Mouse (Mus musculus): ENCODE data around the gene Slit1. TPM values are rescaled to one million over a fixed set of nuclear protein-coding genes. Genes with fewer than 3 reads are reported as not detected.

The Slit1 gene
- polyA plus RNA-seq, 1 experiment = 0.80 TPM

GRCm38 (mm10) chr19:41663506-41664242, 79.8 kb downstream of the Slit1 start:
- H3K79me2 ChIP-seq (ENCODE audit: control insufficient read depth, insufficient read depth) = no peaks in the 10 kb centered on the region
- no peak for TF ChIP-seq MYOG (IDR thresholded peaks at IDR 0.05; ENCODE audit: control insufficient read depth in 1 of 3, insufficient read depth in 1 of 3, insufficient read length in 2 of 3, low read depth in 2 of 3)
- peak; percentile 5 for TF ChIP-seq USF1 (IDR thresholded peaks at IDR 0.05; ENCODE audit: low read depth)
- TF ChIP-seq MYOD1 (IDR thresholded peaks at IDR 0.05; ENCODE audit: control insufficient read depth in 1 of 3, insufficient read length in 2 of 3, low read depth in 2 of 3) = no peak
- no peak overlapping the region for H3ac ChIP-seq (ENCODE audit: control insufficient read depth, insufficient read length)
- peaks cover 33% of the 10 kb centered on the region for H3K27me3 ChIP-seq (ENCODE audit: control insufficient read depth, insufficient read depth, insufficient read length)
- H3K4me3 ChIP-seq = no peak overlapping the region
- no peak overlapping the region for H3K4me2 ChIP-seq (ENCODE audit: low read depth)
- H3K36me3 ChIP-seq (ENCODE audit: control insufficient read depth, insufficient read depth) = no peaks in the 10 kb centered on the region

GRCm38 (mm10) chr19:41661466-41661865, 82.0 kb downstream of the Slit1 start:
- Histone ChIP-seq H3K36me3 (ENCODE audit: control insufficient read depth, insufficient read depth) (no peaks in the 10 kb centered on the region), H3K79me2 (ENCODE audit: control insufficient read depth, insufficient read depth) (no peaks in the 10 kb centered on the region), H3K4me2 (ENCODE audit: low read depth) (no peak overlapping the region), H3K27me3 (ENCODE audit: control insufficient read depth, insufficient read depth, insufficient read length) (peaks cover 55% of the 10 kb centered on the region), H3ac (ENCODE audit: control insufficient read depth, insufficient read length) (no peak overlapping the region), H3K4me3 (no peak overlapping the region)
- no peak for TF ChIP-seq TCF3 (IDR thresholded peaks at IDR 0.05; ENCODE audit: insufficient read length, low read depth)
- no peak for TF ChIP-seq USF1 (IDR thresholded peaks at IDR 0.05; ENCODE audit: low read depth)
- TF ChIP-seq POLR2A (IDR thresholded peaks at IDR 0.05; ENCODE audit: insufficient read length, low read depth) = no peak

DNA sequence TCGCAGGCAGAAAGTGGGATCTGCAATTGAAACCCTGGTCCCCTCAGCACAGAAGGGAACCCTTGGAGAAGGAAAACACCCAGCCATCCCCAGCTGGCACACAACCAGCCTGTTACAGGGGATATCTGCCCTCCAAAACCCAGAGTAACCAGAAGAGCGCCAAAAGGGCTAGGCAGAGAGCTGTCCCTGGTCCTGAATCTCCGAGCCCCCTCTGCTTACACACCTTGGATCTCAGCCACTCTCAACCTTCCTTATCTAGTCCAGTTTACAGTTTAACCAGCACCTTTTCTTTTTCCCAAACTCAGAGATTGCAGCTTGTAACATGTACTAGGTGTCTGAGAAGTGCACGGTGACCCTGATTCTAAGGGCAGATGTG, 82.5 kb downstream of the Slit1 start:
- H3ac ChIP-seq (ENCODE audit: control insufficient read depth, insufficient read length) = no peak overlapping the region
- no peak overlapping the region for H3K4me2 ChIP-seq (ENCODE audit: low read depth)
- H3K79me2 ChIP-seq (ENCODE audit: control insufficient read depth, insufficient read depth) = no peaks in the 10 kb centered on the region
- no peaks in the 10 kb centered on the region for H3K36me3 ChIP-seq (ENCODE audit: control insufficient read depth, insufficient read depth)
- H3K27me3 ChIP-seq (ENCODE audit: control insufficient read depth, insufficient read depth, insufficient read length) = peaks cover 54% of the 10 kb centered on the region
- H3K4me3 ChIP-seq = no peak overlapping the region
- no peak for TF ChIP-seq MAX (IDR thresholded peaks at IDR 0.05; ENCODE audit: low read depth)
- TF ChIP-seq REST (IDR thresholded peaks at IDR 0.05; ENCODE audit: insufficient read depth, insufficient read length) = peak; percentile 93
- no peak for TF ChIP-seq USF1 (IDR thresholded peaks at IDR 0.05; ENCODE audit: low read depth)

DNA sequence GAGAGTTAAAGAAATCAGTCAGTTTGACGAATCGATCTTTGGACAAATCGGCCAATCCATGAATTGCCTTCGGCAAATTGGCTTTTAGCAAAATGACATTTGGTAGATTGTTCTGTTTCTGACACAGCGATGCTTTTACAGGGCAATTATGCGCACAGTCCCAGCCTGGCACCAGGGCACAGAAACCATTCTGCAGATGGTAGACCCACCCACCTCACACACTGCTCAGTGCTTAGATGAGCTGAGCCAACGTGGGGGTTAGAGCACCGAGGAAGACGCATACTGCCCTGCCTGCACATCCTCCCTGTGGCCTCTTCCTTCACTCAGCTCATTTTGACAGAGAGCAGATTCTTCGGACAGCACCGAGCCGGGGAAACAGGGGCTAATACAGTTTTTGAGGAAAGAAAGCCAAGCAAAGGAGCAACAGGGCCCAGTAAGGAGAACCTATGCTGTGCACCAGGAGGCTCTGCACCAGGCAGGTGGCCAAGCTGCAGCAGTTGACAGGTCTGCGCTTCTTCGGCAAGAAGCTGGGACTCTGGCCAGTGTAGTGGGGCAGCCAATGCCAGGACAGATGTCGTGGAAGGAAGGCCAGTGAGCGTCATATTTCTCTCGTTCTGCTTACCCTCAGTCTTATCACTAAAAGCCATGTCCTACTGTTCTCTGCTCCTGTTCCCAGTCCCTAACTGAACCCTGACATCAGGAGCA, 83.0 kb downstream of the Slit1 start:
- no peak overlapping the region for H3ac ChIP-seq (ENCODE audit: control insufficient read depth, insufficient read length)

DNA sequence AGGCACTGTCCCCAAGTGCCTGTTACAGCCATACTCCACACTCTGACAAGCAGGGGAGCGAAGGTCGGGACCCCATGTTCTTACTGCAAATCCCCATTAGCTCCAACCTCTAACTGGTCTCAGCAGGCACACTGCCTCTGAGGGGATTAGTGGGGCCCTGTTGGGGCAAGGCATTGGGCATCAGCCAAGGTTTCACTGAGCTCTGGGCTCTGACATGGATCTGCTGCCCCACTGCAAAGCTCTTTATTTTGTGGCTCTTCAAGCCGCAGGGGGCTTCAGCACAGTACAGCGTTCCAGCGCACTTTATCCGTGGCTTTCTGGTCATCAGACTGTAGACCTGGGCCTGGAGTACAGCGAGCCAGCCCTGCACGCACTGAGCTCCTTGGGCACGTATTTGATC, 86.0 kb downstream of the Slit1 start:
- no peak overlapping the region for H3ac ChIP-seq (ENCODE audit: control insufficient read depth, insufficient read length)
- no peak overlapping the region for H3K4me2 ChIP-seq (ENCODE audit: low read depth)
- H3K4me3 ChIP-seq = no peak overlapping the region
- no peaks in the 10 kb centered on the region for H3K79me2 ChIP-seq (ENCODE audit: control insufficient read depth, insufficient read depth)
- TF ChIP-seq REST (IDR thresholded peaks at IDR 0.05; ENCODE audit: insufficient read depth, insufficient read length) = no peak
- no peak for TF ChIP-seq MAX (IDR thresholded peaks at IDR 0.05; ENCODE audit: low read depth)
- TF ChIP-seq MYOG (IDR thresholded peaks at IDR 0.05; ENCODE audit: control insufficient read depth in 1 of 3, insufficient read depth in 1 of 3, insufficient read length in 2 of 3, low read depth in 2 of 3) = no peak
- peaks cover 45% of the 10 kb centered on the region for H3K27me3 ChIP-seq (ENCODE audit: control insufficient read depth, insufficient read depth, insufficient read length)
- H3K36me3 ChIP-seq (ENCODE audit: control insufficient read depth, insufficient read depth) = no peaks in the 10 kb centered on the region

More for the DNA sequence above, 83.0 kb downstream of the Slit1 start:
- Histone ChIP-seq H3K4me2 (ENCODE audit: low read depth) (no peak overlapping the region), H3K4me3 (no peak overlapping the region), H3K27me3 (ENCODE audit: control insufficient read depth, insufficient read depth, insufficient read length) (peaks cover 53% of the 10 kb centered on the region), H3K79me2 (ENCODE audit: control insufficient read depth, insufficient read depth) (no peaks in the 10 kb centered on the region), H3K36me3 (ENCODE audit: control insufficient read depth, insufficient read depth) (no peaks in the 10 kb centered on the region)
- TF ChIP-seq POLR2AphosphoS2 (IDR thresholded peaks at IDR 0.05; ENCODE audit: insufficient read length, low read depth) (no peak), TCF3 (IDR thresholded peaks at IDR 0.05; ENCODE audit: insufficient read length, low read depth) (no peak), E2F4 (IDR thresholded peaks at IDR 0.05; ENCODE audit: insufficient read depth) (no peak)

DNA sequence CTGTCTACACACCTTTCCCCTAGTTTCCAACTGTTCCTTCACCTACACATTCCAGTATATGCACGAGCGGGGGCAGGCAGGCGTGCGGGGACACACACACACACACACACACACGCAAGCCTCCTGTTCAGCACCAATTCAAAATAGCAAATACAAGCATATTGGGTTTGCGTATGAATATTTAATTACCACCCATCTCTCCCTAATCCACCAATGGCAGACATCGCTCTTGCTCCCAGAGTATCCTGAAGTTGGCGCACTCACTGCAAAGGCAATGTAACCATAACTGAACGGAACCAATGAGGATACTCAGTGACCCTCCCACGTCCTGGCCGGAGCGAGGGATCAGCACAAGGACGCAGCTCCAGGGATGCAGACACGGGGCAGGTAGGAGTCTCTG, 86.8 kb downstream of the Slit1 start:
- Histone ChIP-seq H3K27me3 (ENCODE audit: control insufficient read depth, insufficient read depth, insufficient read length) (peaks cover 53% of the 10 kb centered on the region), H3K4me3 (no peak overlapping the region), H3K4me2 (ENCODE audit: low read depth) (no peak overlapping the region), H3ac (ENCODE audit: control insufficient read depth, insufficient read length) (no peak overlapping the region), H3K79me2 (ENCODE audit: control insufficient read depth, insufficient read depth) (no peaks in the 10 kb centered on the region), H3K36me3 (ENCODE audit: control insufficient read depth, insufficient read depth) (no peaks in the 10 kb centered on the region)
- TF ChIP-seq MYOG (IDR thresholded peaks at IDR 0.05; ENCODE audit: control insufficient read depth in 1 of 3, insufficient read depth in 1 of 3, insufficient read length in 2 of 3, low read depth in 2 of 3) = no peak
- TF ChIP-seq TCF12 (IDR thresholded peaks at IDR 0.05; ENCODE audit: insufficient read depth, poor library complexity, severe bottlenecking) = no peak
- TF ChIP-seq POLR2A (IDR thresholded peaks at IDR 0.05; ENCODE audit: insufficient read length, low read depth) = no peak
- no peak for TF ChIP-seq TCF3 (IDR thresholded peaks at IDR 0.05; ENCODE audit: insufficient read length, low read depth)
- TF ChIP-seq USF1 (IDR thresholded peaks at IDR 0.05; ENCODE audit: low read depth) = no peak
- no peak for TF ChIP-seq MYOD1 (IDR thresholded peaks at IDR 0.05; ENCODE audit: control insufficient read depth in 1 of 3, insufficient read length in 2 of 3, low read depth in 2 of 3)
- no peak for TF ChIP-seq CEBPB (IDR thresholded peaks at IDR 0.05; ENCODE audit: insufficient read depth, poor library complexity, severe bottlenecking)
- no peak for TF ChIP-seq MAX (IDR thresholded peaks at IDR 0.05; ENCODE audit: low read depth)
- no peak for TF ChIP-seq SRF (IDR thresholded peaks at IDR 0.05; ENCODE audit: control insufficient read depth, insufficient read length, low read depth)
- TF ChIP-seq E2F4 (IDR thresholded peaks at IDR 0.05; ENCODE audit: insufficient read depth) = no peak
- TF ChIP-seq REST (IDR thresholded peaks at IDR 0.05; ENCODE audit: insufficient read depth, insufficient read length) = no peak
- TF ChIP-seq POLR2AphosphoS2 (IDR thresholded peaks at IDR 0.05; ENCODE audit: insufficient read length, low read depth) = no peak
